Mouse (Mus musculus): ENCODE measurements around the gene Gm39566.
"Not testable (repeated sequence)": the region's sequence is repeated elsewhere in the genome, so short reads cannot be mapped to it uniquely, and the experiment has no call there.

The Gm39566 gene

DNA sequence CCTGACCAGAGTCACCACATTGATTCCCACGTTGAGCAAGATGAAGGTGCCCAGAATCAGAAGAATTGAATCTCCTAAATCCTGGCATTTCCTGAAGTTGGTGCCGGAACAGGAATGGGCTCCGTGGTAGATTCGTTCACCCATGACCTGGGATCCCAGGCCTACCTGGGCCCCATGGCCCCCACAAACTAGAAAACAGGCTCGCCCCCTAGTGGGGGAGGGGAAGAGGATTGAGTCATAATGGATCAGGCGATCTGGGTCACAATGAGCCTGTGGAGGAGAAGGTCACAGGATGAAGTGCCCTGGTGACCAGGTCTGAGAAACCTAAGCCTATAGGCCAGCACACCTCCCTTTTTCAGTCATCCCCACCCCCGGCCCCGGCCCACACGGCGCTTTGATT is at the start of gene Gm39566:
Gene Gm39566 (minus strand): TSS at position 144 of the 400 bp plus-strand sequence.
- DNase-seq: no peak

DNA sequence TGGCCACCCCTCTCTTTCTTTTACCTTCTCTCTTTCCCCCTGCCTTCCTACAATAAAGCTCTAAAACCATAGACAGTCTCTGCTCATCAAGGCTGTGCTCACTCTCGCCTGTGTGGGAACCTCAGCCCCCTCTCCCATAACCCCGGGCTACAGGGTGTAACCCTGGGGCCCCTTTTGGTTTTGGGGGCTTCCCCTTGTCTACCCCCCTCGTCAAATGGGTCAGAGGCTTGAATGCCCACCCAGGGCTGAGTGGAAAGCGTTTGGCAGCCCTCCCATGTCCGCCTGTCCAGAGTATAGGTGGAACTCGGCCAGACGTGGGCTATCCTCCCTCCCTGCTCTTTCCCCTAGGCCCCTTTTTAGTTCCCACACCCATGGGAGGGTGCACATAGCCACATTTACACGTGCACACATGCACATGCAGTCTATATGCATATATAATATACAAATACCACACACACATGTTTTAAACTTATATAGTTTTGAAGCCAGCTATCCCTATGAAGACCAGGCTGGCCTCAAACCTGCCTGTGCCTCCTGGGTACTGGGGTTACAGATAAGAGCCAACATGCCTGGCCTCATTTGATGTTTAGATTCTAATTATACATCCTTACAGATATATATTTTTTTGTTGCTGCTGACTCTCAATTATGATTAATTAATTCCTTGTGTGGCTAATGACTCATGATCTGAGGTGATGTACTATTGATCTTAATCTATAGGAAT is 49.2 kb upstream of the Gm39566 start:
- DNase-seq: no peak

DNA sequence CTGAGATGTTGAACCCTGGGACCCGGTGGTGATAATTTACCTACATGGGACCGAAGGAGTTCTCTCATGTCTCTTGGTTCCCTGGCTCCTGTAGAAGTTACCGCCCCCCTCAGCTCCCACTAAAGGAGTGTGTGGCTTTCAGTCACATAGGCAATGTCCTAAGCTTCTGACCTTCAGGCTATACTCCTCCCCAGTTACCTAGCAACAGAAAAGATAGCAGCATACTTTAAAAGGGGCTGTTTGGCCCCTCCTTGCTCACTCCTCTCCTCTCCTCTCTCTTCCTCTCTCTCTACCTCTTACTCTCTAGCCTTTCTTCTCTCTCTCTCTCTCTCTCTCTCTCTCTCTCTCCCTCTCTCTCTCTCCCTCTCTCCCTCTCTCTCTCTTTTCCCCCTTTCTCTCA is 48.6 kb upstream of the Gm39566 start:
- not testable (repeated sequence) for DNase-seq

DNA sequence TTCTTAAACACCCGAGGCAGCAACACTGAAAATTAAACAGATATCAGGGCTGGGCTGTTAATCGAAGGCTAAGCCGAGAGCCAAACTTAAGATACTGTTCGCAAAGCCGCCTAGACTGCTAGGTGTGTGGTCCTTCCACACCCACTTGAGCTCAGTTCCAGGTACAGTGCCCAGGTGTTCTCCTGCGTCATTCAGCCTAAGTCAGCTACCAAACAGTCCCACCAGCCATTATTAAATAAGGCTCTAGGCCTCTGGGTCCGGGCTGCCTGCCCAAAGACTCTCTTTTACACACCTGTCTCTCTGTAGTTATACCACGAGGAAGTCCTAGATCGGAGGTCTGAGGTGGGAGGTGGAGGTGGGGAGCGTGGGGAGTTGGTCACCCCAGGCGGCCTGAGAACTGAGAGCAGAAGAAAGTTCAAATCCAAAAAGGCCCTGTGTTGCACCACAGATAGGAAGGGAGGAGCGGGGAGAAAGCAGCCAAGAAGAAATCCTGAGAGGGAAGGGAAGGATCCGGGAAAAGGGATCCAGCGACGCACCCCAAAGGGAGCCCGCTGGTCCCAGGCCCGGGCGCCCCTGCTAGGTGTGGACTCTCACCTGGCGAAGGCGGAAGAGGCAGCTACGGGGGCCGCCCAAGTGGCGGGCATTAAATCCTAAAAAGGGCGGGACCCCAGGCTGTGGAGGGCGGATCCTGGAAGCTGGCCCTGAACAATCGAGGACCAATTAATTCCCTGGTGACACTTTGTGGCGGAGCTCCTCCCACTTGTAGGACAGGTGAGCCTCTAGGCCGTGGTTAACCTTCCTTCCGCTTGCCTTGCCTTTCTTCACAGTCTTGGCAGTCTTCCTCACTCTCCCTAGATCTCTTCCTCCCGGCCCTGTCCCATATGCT is 43.3 kb upstream of the Gm39566 start, which contains the start of gene Tnk1:
Gene Tnk1 (minus strand): TSS at position 618 of the 886 bp plus-strand sequence.
- DNase-seq: no peak

DNA sequence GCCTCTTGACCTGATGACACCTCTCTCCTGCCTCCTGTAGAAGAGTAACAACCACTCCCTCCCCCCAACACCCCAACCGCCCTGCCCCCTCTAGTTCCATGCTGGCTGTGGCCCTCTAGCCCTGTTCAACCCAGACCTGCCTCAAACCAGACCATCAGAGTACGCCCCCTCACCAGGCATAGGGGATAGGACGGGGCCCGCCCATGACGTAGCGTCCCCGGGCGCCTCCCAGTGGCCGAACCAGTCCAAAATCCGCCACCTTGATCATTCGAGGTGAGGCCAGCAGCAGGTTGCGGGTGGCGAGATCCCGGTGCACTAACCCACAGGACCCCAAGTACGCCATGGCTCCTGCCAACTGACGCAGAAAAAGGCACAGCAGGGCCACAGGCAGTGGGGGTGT is 40.2 kb upstream of the Gm39566 start:
- DNase-seq: no peak

DNA sequence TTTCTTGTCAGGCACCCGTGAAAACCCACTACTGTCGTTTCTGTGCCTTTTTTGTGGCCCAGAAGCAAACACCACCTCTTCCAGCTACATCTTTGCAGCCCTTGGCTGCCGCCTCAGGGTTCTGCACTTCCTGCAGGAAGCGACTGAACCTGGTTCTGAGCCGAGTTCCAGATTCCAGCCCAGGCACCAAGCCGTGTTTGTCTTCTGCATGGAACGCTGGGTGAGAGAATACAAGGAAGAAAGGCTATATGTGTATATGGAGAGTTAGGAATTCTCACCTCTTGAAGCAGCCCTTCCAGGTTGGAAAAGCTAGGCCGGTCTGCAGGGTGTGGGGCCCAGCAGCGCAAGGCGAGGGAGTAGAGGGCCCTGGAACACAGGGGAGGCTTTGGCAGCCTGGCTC is 39.6 kb upstream of the Gm39566 start:
- no peak for DNase-seq

DNA sequence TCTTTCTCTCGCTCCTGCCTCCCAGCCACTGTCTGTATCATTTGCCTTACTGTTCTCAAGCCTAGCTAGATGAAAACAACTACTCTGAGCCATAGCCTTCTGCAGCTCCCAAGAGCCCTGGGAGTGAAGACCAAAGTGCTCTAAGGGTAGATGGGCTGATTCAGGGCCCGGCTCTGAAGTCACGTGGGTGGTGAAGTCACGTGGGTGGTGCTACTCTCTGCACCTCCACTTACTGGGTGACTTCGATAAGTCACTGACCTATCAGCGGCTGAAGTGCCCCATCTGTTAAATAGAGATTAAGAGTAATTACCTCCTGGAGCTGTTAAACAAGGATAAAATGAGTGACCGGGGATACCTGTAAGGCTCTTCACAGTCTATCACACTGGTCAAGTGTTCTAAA is 38.9 kb upstream of the Gm39566 start:
- DNase-seq: no peak

DNA sequence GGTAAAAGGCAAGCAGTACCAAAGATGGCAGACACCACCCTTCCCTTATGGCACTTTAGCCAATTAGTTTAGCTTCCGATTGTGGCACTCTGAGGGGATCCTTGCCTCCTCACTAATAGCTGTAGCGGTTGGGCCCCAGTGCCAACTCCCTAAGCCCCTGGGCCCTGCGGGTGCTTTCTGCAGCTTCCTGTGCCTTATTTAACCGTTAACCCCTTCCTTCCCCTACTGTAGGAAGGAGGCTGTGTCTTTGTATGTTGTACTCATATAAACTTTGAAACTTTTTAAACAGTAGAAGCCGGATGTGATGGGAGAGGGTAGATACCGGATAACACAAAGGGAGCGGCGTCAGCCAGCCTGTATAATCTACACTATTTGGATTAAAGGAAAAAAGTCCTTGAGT is 35.7 kb upstream of the Gm39566 start:
- DNase-seq: no peak

DNA sequence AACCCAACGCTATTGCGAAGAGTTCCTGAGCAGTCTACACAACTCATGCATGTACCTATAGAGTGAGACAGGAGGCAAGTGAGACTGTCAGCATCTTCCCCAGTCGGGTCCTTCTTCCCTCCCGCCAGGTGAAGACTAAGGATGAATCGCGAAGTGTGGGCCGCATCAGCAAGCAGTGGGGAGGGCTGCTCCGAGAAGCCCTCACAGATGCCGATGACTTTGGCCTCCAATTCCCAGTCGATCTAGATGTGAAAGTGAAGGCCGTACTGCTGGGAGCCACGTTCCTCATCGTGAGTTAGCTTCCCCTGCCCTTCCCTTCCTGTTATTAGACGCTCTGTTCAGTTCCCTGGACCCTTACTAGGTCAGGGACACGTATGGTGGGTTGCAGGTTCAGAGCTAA is 34.8 kb upstream of the Gm39566 start:
- no peak for DNase-seq

DNA sequence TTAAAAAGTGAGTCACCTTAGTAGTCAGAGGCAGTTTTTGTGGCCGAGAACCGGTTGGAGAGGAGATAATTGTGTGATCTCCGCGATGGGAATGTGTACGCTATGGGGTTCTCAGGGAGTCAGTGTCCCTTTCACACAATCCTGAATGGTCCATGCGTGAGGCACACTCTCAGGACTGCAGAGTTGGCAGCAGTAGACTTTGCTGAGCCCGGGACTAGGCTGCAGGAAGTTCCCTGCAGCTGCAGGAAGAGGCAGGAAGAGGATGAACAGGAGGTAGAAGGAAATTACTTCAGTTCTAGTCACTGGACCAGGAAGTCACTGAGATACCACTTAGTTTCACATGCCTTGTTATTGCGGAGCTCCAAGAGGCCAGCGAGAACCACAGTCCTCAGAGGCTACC is 34.0 kb upstream of the Gm39566 start:
- no peak for DNase-seq

DNA sequence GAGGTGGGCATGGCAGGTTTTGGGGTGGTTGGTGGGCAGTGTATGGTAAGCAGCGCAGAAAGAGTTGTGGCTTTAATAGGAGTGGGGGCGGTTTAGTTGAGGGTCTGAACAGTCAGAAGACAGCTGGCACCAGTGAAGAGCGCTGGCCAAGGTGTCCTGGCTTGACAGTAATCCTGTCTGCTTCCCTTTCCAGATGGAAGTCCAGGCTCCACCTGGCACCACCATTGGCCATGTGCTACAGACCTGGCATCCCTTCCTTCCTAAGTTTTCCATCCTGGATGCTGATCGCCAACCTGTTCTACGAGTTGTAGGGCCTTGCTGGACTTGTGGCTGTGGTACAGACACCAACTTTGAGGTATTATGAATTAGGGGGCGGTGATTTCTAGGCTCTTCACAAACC is 32.9 kb upstream of the Gm39566 start:
- no peak for DNase-seq

DNA sequence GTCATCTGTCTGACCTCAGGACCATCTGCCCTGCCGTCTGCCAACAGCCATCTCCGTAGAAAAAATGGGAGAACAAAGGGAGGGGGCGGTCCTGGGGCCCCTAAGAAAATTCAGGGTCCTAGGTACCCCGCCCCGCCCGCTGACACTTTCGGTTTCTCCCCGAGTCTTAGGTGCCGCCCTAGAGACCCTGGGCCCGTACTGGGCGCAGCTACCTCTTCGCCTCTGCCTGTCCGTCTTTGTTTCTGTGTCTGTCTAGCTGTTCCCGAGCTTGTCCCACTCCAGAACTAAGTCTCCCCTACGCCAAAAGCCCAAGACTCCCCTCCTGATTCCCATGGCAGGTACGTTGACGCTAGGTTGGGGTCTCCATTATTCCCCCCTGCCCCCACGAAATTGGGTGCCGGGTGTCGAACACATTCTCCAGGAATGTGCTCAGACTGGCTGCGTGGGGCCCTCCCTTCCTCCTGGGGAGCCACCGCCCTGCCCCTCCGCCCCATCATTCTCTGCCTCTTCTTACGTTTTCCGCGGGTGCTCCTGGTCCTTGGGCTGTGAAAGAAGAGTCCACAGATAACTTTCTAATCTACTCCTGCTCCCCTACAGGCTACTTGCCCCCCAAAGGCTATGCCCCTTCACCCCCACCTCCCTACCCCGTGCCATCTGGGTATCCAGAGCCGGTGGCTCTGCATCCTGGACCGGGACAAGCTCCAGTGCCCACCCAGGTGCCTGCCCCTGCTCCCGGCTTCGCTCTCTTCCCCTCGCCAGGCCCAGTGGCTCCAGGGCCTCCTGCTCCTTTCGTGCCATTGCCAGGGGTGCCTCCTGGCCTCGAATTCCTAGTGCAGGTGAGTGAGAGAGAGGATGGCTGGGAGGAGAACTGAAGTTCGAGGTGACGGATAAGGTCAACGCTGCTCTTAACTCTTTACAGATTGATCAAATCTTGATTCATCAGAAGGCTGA is 31.9 kb upstream of the Gm39566 start:
- DNase-seq: no peak

DNA sequence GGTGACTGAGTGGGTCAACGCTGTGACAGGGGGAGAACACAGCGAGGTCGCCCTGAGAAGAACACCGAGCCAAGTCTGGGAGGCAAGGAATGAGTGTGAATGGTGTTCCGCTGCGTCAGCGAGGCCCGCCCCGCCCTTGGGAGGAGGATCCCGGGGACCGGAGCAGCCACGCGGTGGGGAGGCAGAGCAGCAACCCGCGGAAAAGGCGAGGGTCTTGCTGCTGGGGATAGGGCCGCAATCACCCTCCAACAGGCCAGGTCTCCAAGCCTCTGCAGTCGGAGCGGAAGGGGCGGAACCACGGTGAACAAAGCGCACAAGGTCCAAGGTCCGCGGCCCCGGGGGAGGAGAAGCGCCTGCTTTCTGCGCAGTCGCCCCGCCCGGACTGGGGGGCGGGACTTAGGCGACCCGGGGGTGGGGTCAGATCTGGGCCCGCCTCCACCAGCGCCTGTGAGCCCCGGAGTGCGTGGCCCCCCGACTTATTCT is 31.1 kb upstream of the Gm39566 start, which contains the start of gene Plscr3:
Gene Plscr3 (plus strand): TSS at position 179 of the 483 bp plus-strand sequence.
- DNase-seq: peak; percentile 89

DNA sequence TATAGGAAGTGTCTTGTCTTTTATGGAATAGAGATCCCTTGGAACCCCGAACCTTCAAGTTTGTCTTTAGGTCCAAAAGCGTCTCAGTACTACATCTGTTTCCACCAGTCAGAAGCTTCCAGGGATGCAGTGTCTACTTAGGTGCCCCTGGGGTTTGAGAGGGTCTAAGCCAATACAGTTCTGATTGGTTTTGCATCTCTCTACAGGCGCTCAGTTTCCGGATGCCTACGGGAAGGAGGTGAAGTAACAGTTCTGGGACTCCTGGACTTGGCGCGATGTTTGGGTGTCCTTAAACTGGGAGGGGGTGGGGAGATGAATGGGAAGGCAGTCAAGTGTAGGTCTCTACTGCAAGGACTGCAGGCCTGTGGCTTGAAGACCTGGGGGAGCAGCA is 23.6 kb upstream of the Gm39566 start:
- no peak for DNase-seq

DNA sequence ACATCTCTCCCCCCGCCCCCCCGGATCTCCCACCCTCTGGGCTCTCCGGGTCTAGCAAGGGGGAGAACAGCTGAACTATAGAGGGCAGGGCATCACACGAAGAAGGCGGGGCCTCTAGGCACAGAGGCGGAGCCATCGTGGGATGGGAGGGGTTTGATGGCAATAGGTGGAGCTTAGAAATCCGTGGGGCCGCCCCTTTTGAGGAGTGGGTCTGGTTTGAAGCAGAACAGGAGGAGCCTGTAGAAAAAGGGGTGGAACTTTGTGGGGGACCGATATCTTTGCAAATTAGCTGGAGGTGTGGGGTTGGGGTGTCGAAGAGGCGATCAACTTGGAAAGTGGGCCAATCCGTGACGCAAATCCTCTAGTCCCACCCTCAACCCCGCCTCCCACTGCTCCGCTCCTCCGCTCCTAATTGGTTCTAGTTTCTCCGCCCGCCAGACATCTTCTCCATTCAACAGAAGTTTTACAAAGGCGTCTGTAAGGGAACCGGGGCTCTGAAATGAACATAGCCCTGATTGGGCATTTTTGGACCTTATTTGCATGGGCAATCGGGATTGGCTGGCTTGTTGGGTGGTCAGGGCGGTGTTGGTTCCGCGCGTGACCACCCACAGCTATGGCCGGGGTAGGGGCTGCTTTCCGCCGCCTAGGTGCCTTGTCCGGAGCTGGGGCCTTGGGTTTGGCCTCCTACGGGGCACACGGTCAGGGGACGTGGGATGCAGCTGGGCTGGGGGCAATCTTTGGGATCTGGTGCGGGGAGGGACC is 23.0 kb upstream of the Gm39566 start, which contains the start of gene Tmem256:
Gene Tmem256 (plus strand): TSS at position 563 of the 762 bp plus-strand sequence.
- peak; percentile 98 for DNase-seq

DNA sequence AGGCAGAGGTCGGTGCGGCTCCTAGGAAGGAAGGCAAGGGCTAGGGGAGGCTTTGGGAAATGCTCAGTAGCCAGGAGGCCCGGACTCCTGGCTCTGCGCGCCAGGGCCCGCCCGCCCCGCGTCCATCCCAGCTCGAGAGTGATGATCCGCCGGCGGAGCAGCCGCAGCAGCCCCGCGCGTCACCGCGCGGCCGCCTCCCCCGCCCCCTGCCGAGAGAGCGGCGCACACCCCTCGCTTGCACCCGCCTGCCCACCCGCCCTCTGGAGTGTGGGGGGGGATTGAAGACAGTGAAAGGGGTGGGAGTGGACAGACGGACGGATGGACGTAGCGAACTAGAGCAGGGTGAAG is 22.5 kb upstream of the Gm39566 start, which contains the start of gene Nlgn2:
Gene Nlgn2 (minus strand): TSS at position 181 of the 348 bp plus-strand sequence.
- DNase-seq: no peak

DNA sequence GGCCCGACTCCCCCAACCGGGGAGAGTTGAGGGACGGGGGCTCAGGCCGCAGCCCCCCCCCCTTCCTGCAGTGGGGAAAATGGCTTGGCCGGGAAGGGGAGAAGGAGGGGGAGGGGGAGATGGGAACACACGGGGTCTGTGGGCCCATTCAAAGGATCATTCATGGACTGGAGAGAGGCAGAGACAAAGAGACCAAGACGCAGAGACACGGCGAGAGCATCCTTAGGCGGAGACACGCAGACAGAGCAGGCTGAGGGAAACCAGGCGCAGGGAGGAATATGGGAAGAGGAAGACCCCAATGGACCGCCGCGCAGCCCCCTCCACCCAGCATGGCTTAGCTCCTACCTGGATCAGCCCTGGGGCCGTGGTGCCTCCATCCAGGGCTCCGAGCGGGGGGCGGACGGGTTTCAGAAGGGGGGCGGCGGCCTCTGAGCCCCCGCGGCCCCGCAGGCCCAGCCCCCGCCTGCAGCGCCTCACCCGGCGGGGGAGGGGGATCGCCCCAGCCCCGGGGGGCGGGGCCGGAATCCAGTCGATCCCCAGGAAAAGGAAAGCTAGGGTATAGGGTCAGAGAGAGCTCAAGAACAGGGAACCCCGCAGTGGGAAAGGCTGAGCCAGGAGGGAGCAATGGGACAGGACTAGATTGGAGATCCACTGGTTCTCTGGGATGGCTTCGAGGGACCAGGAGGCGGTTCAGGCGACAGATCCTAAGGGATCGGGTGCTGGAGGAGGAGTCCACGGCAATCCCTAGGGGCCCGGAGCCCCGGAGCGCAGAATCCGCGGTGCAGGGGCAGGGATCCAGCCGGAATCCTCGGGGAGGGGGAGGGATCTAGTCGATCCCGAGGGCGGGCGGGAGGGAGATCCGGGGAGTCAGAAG is 21.8 kb upstream of the Gm39566 start:
- DNase-seq: peak; percentile 47

DNA sequence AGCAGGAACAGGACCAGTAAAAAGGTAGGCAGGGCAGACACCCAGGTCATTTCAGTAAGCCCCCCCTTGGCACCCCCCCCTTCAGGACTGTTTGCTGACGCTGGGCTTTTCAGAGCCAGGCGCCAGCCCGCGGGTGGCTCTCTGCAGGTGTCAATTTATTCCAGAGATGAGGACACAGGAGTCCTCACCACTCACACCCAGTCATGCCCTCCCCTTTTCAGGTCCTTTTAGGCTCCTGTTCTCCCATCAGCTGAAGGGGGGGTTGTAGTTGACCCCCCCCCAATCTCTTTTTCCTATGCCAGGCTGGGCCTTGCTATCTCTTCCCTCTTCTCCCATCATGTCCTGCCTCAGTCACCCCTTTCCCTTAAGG is 20.9 kb upstream of the Gm39566 start:
- no peak for DNase-seq

DNA sequence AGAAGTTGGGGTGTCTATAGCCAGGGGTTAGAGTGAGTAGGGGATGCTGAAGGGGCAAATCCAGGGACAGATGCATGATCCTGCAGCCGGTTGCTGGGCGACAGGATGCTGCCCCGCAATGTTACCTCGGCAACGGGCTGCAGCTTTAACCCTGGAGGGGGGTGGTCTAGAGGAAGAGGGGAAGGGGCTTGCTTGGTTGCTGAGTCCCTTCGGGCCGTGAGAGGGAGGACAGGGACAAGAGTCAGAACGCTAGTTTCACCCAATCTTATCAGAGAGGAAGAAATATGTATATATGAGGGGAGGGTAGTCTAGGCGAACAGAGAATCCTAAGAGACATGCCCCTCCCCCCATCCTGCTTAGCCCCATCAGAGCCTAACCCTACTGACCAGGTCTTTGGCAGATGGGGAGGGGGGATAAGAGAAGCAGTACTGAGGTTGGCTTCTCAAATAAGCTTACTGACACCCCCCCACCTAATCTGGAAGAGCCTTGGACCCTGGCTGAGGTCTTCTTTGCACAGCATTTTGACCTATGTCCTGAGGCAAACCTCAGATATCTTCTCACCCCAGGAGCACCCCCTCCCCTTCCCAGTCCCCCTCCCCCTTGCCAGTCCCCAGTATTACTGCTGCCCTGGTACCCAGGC is 20.3 kb upstream of the Gm39566 start:
- no peak for DNase-seq

DNA sequence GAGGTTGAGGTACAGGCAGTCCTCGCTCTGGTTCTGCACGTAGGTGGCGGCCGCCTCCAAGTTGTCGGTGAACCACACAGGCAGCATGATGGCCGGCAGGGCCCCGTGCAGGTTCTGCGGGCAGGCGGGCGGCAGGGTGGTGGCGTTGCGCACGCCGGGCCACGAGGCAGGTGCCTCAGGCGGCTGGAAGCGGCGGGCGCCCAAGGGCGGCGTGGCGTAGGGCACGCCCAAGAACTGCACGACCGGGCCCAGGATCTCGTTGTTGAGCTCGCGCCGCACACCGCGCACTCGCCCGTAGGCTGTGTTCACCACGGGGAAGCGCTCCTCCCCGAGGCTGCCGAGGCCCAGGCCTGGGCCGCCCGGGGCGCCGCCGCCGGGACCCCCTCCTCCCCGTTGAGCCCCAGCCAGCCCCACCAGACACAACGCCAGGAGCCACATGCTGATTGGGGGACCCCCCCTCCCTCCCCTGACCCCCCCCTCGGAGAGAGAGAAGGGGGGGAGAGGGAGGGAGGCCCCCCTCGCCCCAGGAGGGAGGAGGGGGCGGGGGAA is 19.0 kb upstream of the Gm39566 start:
- peak; percentile 23 for DNase-seq
